Mouse (Mus musculus): ENCODE data around the gene Cox7a1.

DNA sequence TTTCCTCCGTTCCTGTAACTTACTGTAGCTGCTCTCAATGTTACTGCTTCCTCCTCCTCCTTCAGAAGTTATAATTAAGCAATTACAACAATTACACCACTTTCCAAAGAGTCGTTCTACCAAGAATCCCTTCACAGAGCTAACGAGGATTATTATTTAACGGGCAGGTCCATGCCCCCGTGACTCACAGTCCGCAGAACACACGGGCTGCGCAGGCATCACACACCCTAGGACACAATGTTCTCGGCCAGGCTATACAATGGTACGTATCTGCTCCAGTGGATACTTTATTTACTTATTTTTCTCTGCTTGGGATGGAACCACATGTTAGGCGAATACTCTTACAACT is 36.0 kb downstream of the Cox7a1 start:
- TF ChIP-seq CTCF (IDR thresholded peaks at IDR 0.05; ENCODE audit: borderline replicate concordance, insufficient read depth, low read length): no peak
- no peak for TF ChIP-seq POLR2A (IDR thresholded peaks at IDR 0.05; ENCODE audit: low read depth, low read length)

Measured in embryonic fibroblast, embryonic 13.5 days (primary cell).